Mouse (Mus musculus): ENCODE data around the gene Tas2r130.
"Not testable (repeated sequence)": the region's sequence is repeated elsewhere in the genome, so short reads cannot be mapped to it uniquely, and the experiment has no call there.

The Tas2r130 gene

DNA sequence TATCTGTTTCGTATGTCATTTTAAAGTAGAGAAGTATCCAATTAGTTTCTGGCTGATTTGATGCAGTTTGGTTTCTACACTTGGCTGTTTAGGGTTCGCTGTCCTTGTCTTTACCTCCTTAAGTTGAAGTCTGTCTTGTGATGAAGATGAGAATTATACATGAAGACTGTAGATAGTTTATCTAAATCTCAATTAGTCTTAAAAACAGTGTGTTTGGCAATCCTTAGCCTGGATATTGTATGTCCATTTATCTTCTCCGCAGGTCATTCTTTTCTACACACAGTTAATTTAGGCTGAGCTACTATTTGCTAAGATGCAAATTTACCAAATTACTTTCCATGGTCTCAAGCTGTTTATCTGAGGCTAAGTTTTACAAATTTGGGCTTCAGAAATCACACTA is at the start of gene Tas2r130:
Tas2r130 (minus strand) TSS at position 101 of the 400 bp plus-strand sequence.
- DNase-seq (ENCODE audit: low spot score), result no peak

DNA sequence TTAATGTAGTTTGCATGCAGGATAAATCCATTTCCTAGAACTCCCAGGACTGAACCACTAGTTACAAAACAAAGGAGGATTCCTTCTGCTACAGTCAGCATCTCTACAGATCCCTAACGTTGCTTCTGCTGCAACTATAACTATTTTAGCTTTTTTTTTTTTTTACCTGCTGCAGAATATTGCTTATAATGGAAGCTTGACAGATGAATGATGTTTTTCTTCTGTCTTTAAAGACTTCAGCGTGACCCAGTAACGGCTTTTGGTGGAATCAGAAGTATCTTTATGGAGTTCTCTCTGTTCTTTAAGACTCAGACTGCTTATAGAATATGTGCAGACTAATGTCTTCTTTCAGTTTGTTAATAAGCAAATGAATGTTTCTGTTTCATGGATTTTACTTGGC is 48.1 kb upstream of the Tas2r130 start, which contains the start of gene Tas2r106:
Tas2r106 (minus strand) TSS at position 101 of the 400 bp plus-strand sequence.
- DNase-seq (ENCODE audit: low spot score), result no peak

DNA sequence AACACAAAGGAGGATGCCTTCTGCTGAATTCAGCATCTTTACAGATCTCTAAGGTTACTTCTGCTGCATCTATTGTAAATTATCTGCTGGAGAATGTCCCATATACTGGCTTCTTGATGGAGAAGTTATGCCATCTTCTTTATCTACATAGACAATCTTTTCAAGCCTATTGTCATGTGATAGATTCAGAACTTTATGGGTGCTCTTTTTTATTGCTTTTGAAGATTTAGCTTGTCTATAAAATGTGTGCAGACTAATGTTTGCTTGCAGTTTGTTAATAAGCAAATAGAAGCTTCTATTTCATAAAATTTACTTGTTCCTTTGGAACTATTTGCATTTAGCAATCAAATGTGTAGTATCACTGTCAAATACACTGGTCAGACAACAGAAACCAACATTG is 29.3 kb upstream of the Tas2r130 start, which contains the start of gene Tas2r107:
Tas2r107 (minus strand) TSS at position 101 of the 400 bp plus-strand sequence.
- no peak for DNase-seq (ENCODE audit: low spot score)

DNA sequence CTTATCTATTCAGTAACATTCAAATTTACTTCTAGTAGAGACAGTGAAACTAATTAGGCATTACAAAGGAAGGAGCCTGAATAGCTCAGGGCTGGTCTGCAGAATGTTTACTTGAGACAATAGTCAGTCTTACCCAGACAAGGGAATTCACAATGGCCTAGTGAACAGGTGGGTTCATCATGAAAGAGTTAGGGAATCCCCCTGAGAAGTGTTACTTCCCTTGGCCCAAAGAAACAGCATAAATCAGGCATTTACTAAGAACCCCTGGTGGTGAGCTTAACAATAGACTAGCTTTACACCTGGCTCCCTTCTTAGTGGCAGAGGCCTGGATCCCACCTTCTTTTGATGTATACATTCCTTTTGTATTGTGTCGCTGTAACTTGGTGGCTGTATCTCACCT is 20.8 kb downstream of the Tas2r130 start:
- DNase-seq (ENCODE audit: low spot score), result not testable (repeated sequence)

DNA sequence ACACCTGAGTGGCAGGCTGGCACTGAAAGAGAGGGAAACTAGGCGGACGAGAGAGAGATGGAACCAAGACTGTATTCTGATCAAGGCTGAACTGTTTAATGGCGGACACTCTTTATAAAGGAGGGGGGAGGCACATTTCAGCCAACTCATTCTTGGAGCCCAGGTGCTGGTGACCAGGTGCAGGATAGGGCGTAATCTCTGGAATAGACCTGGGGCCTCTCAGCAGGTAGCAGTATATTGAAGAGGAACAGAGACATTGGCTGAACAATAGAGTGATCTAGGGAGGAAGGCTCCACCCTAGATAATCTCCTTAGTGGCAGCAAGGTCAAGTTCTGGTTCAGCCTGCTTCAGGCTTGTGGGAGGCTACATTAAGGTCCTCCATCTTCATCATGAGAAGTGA is 25.9 kb downstream of the Tas2r130 start:
- no peak for DNase-seq (ENCODE audit: low spot score)

Data from lung, postnatal 25 days (tissue).